In genomic region chr10:77229609-77230595, GRCm38 (mm10) we compare ENCODE assay signal across 11 mouse cellular contexts. TPM values are rescaled to one million over a fixed set of nuclear protein-coding genes. Genes with fewer than 3 reads are reported as not detected.
DNase-seq lines count a peak whose midpoint lies in the region; ATAC-seq and TF ChIP-seq lines count a peak whose summit lies in the region.
"Had no signal": no experiment of that assay in that cellular context is flagged by ENCODE, and none has a peak within 500 bp of the region (broad histone marks: within the 10 kb centered on the region; RNA-seq: fewer than 3 reads in every experiment).

No protein-coding gene starts in this region.

- TF ChIP-seq EP300 in MEL (IDR thresholded peaks at IDR 0.05; ENCODE audit: low read depth in 1 of 2, low read length in 2 of 2), result peak; percentile 55 to 58

- ATAC-seq in kidney, embryonic 15.5 days (replicated peaks; ENCODE audit: low FRiP score), result no peak
- peak; percentile 37; the same call in 1 of the 2 replicates for ATAC-seq in limb, embryonic 15.5 days (ENCODE audit: insufficient number of reproducible peaks, low FRiP score, low TSS enrichment, low read depth)
- ATAC-seq: Patski had no signal

- no peak overlapping the region for H3K4me2 ChIP-seq in kidney, embryonic 15.5 days
- H3K4me2 ChIP-seq in limb, embryonic 15.5 days, result no peak overlapping the region
- H3K4me2 ChIP-seq: hindbrain, embryonic 15.5 days had no signal

- peak in 1 of 2 experiments; percentile 38; a peak in 1 of 4 replicates for TF ChIP-seq POLR2A in MEL (IDR thresholded peaks at IDR 0.05; ENCODE audit: control insufficient read depth in 1 of 2, insufficient read depth in 1 of 2, low read depth in 1 of 2, low read length in 2 of 2, poor library complexity in 1 of 2)

- H3K36me3 ChIP-seq in kidney, embryonic 15.5 days, result no peaks in the 10 kb centered on the region
- H3K36me3 ChIP-seq in MEL (ENCODE audit: control insufficient read depth in 1 of 2, insufficient read depth in 2 of 2, low read length in 2 of 2), result peaks cover 0 to 53% of the 10 kb centered on the region in 2 experiments; a peak in 2 of 4 replicates
- no peaks in the 10 kb centered on the region for H3K36me3 ChIP-seq in limb, embryonic 15.5 days
- H3K36me3 ChIP-seq: hindbrain, embryonic 15.5 days had no signal

- H3K9ac ChIP-seq in kidney, embryonic 15.5 days, result no peak overlapping the region
- H3K9ac ChIP-seq in MEL (ENCODE audit: control insufficient read depth, low read depth, low read length, poor library complexity, severe bottlenecking), result peak overlapping the region; percentile 41
- H3K9ac ChIP-seq in limb, embryonic 15.5 days, result no peak overlapping the region
- H3K9ac ChIP-seq: hindbrain, embryonic 15.5 days had no signal

- DNase-seq in kidney, adult 9 months, result no peak
- DNase-seq in MEL (ENCODE audit: low read depth, low spot score), result peak; percentile 64
- DNase-seq in adrenal gland, adult 8-10 months, result peak; percentile 85
- DNase-seq in cerebellum, adult 18-20 months, result no peak
- no peak for DNase-seq in right cerebral cortex, postnatal 4 days
- DNase-seq: thymus, adult 18-20 months had no signal

- H3K4me1 ChIP-seq in kidney, embryonic 15.5 days, result peaks cover 22% of the 10 kb centered on the region
- peaks cover 21 to 68% of the 10 kb centered on the region in 2 experiments for H3K4me1 ChIP-seq in MEL (ENCODE audit: control insufficient read depth in 1 of 2, insufficient read depth in 2 of 2, low read length in 2 of 2)
- peaks cover 11% of the 10 kb centered on the region; the same call in 1 of the 2 replicates for H3K4me1 ChIP-seq in limb, embryonic 15.5 days
- H3K4me1 ChIP-seq: hindbrain, embryonic 15.5 days had no signal

- peak overlapping the region; percentile 13; the same call in 1 of the 2 replicates for H3K27ac ChIP-seq in kidney, embryonic 15.5 days
- H3K27ac ChIP-seq in MEL (ENCODE audit: control insufficient read depth, low read depth, low read length), result peak overlapping the region; percentile 72
- H3K27ac ChIP-seq in limb, embryonic 15.5 days, result no peak overlapping the region; the same call in 1 of the 2 replicates
- H3K27ac ChIP-seq: hindbrain, embryonic 15.5 days had no signal

- TF ChIP-seq RAD21 in MEL (IDR thresholded peaks at IDR 0.05; ENCODE audit: low read depth, low read length), result no peak

- no peaks in the 10 kb centered on the region for H3K27me3 ChIP-seq in kidney, embryonic 15.5 days
- no peaks in the 10 kb centered on the region for H3K27me3 ChIP-seq in MEL (ENCODE audit: control insufficient read depth in 1 of 2, insufficient read depth in 2 of 2, low read length in 2 of 2)
- H3K27me3 ChIP-seq in limb, embryonic 15.5 days, result no peaks in the 10 kb centered on the region
- H3K27me3 ChIP-seq: hindbrain, embryonic 15.5 days; Patski had no signal

- H3K9me3 ChIP-seq in kidney, embryonic 15.5 days (replicated peaks), result no peaks in the 10 kb centered on the region
- H3K9me3 ChIP-seq in MEL (replicated peaks; ENCODE audit: insufficient read depth, low read length), result no peaks in the 10 kb centered on the region
- H3K9me3 ChIP-seq in limb, embryonic 15.5 days, result no peaks in the 10 kb centered on the region
- H3K9me3 ChIP-seq: hindbrain, embryonic 15.5 days had no signal

- H3K79me2 ChIP-seq in MEL (ENCODE audit: control insufficient read depth, insufficient read depth, low read length, poor library complexity), result peaks cover 27% of the 10 kb centered on the region

- H3K4me3 ChIP-seq in kidney, embryonic 15.5 days (replicated peaks), result no peak overlapping the region
- peak overlapping the region in 1 of 2 experiments; percentile 7; a peak in 2 of 4 replicates for H3K4me3 ChIP-seq in MEL (ENCODE audit: control insufficient read depth in 1 of 2, insufficient read depth in 1 of 2, low read depth in 2 of 2, low read length in 2 of 2)
- no peak overlapping the region for H3K4me3 ChIP-seq in limb, embryonic 15.5 days
- H3K4me3 ChIP-seq: erythroblast, embryonic 14.5 days; hindbrain, embryonic 15.5 days had no signal

- no peak for TF ChIP-seq CTCF in MEL (IDR thresholded peaks at IDR 0.05 in 2 of 3, conservative IDR thresholded peaks at IDR 0.05 in 1 of 3; ENCODE audit: control insufficient read depth in 1 of 3, insufficient read depth in 1 of 3, low read depth in 2 of 3, low read length in 3 of 3, poor library complexity in 1 of 3, severe bottlenecking in 1 of 3)

- 78% methylated on average over 13 of the region's 13 CpGs for WGBS in kidney, embryonic 15.5 days
- WGBS in limb, embryonic 15.5 days, result 67% methylated on average over 13 of the region's 13 CpGs

TF ChIP-seq in MEL, 35 proteins besides CTCF, POLR2A, EP300 and RAD21:
- TF ChIP-seq MYB (IDR thresholded peaks at IDR 0.05; ENCODE audit: low read depth, low read length) (no peak), CHD2 (IDR thresholded peaks at IDR 0.05; ENCODE audit: low read length) (no peak), USF1 (IDR thresholded peaks at IDR 0.05; ENCODE audit: low read depth, low read length) (peak; percentile 54), ETS1 (IDR thresholded peaks at IDR 0.05; ENCODE audit: low read depth, low read length) (peak; percentile 70), ZMIZ1 (IDR thresholded peaks at IDR 0.05; ENCODE audit: low read depth, low read length) (no peak), UBTF (IDR thresholded peaks at IDR 0.05; ENCODE audit: borderline replicate concordance, insufficient read depth, low read depth, low read length) (no peak), E2F4 (IDR thresholded peaks at IDR 0.05; ENCODE audit: borderline replicate concordance, low read depth, low read length) (no peak), TBP (IDR thresholded peaks at IDR 0.05; ENCODE audit: low read depth, low read length) (peak; percentile 0; the same call in 1 of the 2 replicates), USF2 (IDR thresholded peaks at IDR 0.05; ENCODE audit: borderline replicate concordance in 1 of 2, insufficient read depth in 1 of 2, low read depth in 1 of 2, low read length in 2 of 2) (no peak), MEF2A (IDR thresholded peaks at IDR 0.05; ENCODE audit: extremely low read depth, insufficient replicate concordance, low read depth, low read length, poor library complexity, severe bottlenecking) (0 out of 2 replicates have a peak, but pooled peaks have one; percentile 69), TCF12 (IDR thresholded peaks at IDR 0.05; ENCODE audit: low read depth, low read length) (0 out of 2 replicates have a peak, but pooled peaks have one; percentile 23), MAX (IDR thresholded peaks at IDR 0.05; ENCODE audit: low read length) (no peak), JUND (IDR thresholded peaks at IDR 0.05; ENCODE audit: low read depth, low read length) (no peak), NRF1 (IDR thresholded peaks at IDR 0.05; ENCODE audit: insufficient read depth, low read depth, low read length, poor library complexity, severe bottlenecking) (no peak), MAZ (IDR thresholded peaks at IDR 0.05; ENCODE audit: low read depth, low read length) (no peak), ELF1 (IDR thresholded peaks at IDR 0.05; ENCODE audit: low read depth, low read length) (no peak), SMC3 (IDR thresholded peaks at IDR 0.05; ENCODE audit: low read depth, low read length) (no peak), GATA1 (IDR thresholded peaks at IDR 0.05; ENCODE audit: low read depth, low read length) (peak; percentile 67), MYC (IDR thresholded peaks at IDR 0.05; ENCODE audit: low read depth, low read length) (no peak), BHLHE40 (IDR thresholded peaks at IDR 0.05; ENCODE audit: borderline replicate concordance, low read depth, low read length) (no peak)

RNA-seq across cellular contexts. Expression of gene Pofut2, which starts 29.1 kb away (rescaled TPM):
- 118 and 134 TPM in 2 replicates for polyA plus RNA-seq in kidney, embryonic 15.5 days (2015; fragmentation: Nextera tagmentation; extraction: Ambion mirVana)
- 13.5 and 20.3 TPM in 2 replicates for total RNA-seq in MEL (2012; rRNA removed)
- polyA plus RNA-seq in MEL (2012; ENCODE audit: insufficient read depth in 1 of 2, insufficient read length in 2 of 2, low read depth in 1 of 2, low replicate concordance in 2 of 2, missing spikeins in 1 of 2), result 10 to 100 TPM in 1 of 2 experiments, not detected in 1; 24.5 TPM
- total RNA-seq in adrenal gland, adult 8-10 months (2022), result 10 to 100 TPM; 82.9 to 90.5 (median 87.2) TPM
- 187 and 210 TPM in 2 replicates for polyA plus RNA-seq in limb, embryonic 15.5 days (2015; fragmentation: Nextera tagmentation; extraction: Ambion mirVana)

Comparison
In these comparisons a context has a peak if more than half of its experiments do, and no peak if none do; other contexts are left out.
1. DNase-seq: peak in MEL (single experiment) and adrenal gland, adult 8-10 months (single experiment); none in kidney, adult 9 months (single experiment), cerebellum, adult 18-20 months (0 of 2) and right cerebral cortex, postnatal 4 days (single experiment).